Mouse (Mus musculus) kidney, adult 11 months (tissue): ENCODE data around the gene Dennd2c.

ENCODE experiments used
- DNase-seq: peaks from one replicate; pipeline ENCODE4 v3.0.0; 2022

The Dennd2c gene

DNA sequence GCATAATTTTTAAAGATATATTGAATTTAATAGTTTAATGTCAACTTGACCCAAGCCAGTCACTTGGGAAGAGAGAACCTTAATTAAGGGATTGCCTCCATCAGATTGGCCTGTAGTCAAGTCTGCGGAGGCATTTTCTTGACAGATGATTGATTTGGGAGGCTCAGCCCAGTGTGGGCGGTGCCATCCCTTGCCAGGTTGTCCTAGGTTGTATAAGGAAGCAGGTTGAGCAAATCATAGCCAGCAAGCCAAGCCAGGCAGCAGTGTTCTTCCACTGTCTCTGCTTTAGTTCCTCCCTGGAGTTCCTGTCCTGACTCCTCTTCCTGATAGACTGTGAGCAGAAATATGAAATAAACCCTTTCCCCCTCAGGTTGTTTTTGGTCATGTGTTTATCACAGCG lies 21.2 kb downstream of the Dennd2c start:
- DNase-seq: no peak

DNA sequence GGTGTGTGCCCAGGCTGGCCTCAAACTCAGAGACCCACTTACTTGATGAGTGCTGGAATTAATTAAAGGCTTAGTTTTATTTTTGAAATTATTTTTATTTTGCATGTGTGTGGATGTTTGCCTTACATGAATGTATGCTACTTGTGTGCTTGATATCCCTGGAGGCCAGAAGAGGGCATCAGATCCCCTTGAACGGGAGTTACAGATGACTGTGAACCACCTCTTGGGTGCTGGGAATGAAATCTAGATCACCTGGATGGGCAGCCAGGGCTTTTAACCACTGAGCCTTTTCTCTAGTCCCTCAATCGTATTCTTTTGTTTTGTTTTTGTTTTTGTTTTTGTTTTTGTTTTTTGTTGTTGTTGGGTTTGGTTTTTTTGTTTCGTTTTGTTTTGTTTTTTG lies 23.7 kb downstream of the Dennd2c start:
- DNase-seq: no peak

- DNase-seq: no peak
These were observed 24.8 kb downstream of the Dennd2c start for GRCm38 (mm10) chr3:103127177-103127576.

GRCm38 (mm10) chr3:103127721-103128120 lies 25.3 kb downstream of the Dennd2c start:
- DNase-seq: no peak

DNA sequence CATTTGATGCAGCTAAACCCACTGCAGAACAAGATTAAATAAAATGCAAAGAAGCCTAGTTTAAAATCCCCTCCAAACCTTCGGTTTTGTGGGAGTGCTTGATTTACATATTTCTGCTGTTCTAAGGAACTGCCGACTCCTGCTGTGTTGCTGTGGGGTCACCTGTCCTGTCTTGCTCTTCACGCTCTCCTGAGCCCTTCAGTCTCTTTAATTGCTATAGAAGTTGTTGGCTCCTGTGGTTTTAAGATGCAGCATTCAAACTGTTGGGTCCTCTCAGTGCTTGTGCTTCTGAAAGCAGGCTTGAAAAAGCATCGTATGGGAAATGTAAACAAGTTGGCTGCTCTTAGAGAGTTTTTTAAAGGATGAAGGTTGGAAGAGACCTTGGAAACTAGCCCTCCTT lies 25.8 kb downstream of the Dennd2c start:
- no peak for DNase-seq

DNA sequence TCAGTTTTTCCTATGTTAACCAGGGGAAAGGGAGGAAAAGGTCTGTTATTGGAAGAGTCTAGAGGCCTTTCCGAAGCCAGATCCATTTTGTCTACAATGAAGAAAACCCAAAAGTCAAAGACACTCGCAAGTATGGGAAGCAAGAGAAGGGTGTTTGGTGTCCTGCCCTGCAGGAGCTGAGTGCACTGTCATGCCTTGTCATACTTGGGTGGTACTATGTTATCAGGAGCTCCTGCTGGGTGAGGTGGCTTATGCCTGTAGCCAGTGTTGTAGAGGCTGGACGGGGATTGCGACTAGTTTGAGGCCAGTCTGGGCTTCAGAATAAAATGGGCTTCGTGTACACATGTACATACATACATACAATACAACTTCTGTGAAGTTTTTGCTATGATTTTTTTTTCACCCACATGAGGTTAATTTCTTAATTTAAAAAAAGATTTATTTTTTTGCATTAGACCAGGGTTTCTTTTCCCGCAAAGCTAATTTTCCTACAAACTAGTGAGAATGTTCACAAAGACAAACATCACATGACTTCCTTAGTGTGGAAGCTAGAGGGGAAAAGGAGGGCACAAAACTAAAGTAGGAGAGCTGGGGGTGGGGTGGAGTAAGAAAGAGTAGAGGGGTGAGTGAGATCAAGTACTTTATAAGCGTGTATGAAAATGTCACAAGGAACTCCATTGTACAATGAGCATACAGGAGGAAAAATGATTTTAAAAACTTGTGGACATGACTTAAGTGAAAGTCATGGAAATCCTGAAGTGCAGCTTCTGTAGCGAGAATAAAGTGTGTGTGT lies 27.2 kb downstream of the Dennd2c start:
- no peak for DNase-seq

GRCm38 (mm10) chr3:103130236-103130751 lies 27.9 kb downstream of the Dennd2c start:
- peak; percentile 29 for DNase-seq

DNA sequence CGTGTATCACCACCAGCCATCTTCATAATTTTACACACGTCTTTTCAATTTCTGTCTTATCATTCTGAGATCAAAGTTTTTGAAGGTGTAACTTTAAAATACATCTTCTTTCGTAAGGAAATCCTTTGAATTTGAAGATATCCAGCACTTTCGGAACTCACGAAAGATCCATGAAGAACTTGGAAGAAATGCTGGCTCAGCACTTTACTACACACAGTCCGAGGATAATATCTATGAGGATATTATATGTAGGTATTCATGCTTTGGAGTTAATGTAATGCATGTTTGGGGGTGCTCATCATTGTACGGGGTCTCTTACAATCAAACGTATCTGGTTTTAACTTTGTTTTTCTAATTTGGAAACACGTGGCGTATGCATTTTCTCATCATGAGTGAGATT lies 30.7 kb downstream of the Dennd2c start:
- DNase-seq: no peak

GRCm38 (mm10) chr3:103136414-103137077 lies 34.1 kb downstream of the Dennd2c start:
- DNase-seq: no peak

DNA sequence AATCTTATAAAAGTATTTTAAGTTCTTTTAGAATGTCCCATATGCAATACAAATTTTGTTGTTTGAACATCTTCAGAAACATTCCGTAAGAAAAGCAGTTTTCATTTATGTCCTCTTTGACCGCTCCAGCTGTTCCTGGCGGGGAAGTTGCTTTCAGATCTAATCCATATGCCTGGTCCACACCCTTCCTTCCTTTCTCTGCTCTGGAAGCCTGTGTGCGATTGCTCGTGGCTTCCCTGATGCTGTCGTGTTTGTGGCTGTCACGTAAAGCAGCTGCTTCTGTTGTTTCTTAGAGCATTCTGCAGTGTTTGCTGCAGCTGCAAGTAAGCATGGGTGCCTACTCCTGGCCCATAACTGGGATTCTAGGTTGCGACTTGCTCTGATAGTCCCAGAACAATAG lies 36.6 kb downstream of the Dennd2c start:
- DNase-seq: peak; percentile 14

DNA sequence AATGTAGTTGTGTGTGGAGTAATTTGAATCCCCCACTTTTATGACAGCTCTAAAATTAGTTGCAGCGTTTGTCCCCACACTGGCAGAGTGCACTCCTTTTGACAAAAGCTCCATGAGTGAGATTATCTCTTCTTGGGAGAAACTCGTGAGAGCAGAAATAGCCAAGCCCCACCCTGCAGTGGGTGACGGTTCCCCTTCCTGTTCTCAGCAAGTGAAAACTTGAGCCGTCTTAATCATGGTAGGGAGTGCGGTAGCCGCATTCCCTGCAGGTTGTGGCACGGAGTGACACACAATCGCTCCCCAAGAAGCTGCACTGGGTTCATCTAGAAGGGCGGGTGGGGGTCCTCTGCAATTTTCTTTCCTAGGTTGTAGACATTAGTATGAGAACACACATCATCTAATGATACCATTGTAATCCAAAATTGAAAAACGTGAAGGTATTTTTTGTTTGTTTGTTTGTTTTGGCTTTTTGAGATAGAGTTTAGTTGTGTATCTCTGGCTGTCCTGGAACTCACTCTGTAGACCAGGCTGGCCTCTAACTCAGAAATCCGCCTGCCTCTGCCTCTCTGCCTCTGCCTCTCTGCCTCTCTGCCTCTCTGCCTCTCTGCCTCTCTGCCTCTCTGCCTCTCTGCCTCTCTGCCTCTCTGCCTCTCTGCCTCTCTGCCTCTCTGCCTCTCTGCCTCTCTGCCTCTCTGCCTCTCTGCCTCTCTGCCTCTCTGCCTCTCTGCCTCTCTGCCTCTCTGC lies 37.9 kb downstream of the Dennd2c start:
- DNase-seq: peak; percentile 10

DNA sequence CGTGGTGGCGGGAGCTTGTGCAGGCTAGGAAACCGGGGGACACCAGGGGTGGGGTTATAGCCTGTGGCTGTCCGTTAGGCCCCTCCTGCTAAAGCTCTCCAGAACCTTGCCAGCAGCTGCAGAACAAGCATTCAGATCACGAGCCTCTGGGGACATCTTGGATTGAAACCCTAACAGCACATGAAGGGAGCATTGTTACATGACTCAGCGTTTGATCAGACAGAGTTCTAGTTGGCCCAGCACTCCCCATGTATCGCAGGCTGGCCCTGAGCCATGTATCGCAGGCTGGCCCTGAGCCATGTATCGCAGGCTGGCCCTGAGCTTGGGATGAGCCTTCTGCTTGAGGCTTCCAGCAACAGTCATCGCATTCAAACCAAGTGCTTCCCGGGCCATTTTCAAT lies 38.9 kb downstream of the Dennd2c start:
- DNase-seq: no peak

- no peak for DNase-seq
These were observed 40.0 kb downstream of the Dennd2c start for GRCm38 (mm10) chr3:103142366-103142765.

DNA sequence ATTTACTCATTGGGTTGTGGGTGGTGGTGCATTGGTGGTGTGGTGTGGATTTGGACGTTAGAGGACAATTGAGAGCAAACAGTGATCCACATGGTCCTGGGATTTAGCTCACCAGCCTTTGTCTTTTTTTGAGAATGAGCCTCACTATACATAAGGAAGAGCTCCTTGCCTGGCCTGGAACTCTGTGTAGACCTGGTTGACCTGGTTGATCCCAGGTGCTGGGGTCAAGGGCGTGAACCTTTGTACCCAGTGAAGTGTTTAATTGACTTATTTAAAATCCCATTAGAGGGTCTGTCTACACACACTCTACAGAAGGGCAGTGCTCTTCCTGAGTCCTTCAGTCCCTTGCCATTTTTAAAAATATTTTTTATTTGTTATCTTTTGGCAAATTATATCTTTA lies 42.9 kb downstream of the Dennd2c start:
- DNase-seq: no peak

- no peak for DNase-seq
These were observed 43.4 kb downstream of the Dennd2c start for GRCm38 (mm10) chr3:103145791-103146190.

DNA sequence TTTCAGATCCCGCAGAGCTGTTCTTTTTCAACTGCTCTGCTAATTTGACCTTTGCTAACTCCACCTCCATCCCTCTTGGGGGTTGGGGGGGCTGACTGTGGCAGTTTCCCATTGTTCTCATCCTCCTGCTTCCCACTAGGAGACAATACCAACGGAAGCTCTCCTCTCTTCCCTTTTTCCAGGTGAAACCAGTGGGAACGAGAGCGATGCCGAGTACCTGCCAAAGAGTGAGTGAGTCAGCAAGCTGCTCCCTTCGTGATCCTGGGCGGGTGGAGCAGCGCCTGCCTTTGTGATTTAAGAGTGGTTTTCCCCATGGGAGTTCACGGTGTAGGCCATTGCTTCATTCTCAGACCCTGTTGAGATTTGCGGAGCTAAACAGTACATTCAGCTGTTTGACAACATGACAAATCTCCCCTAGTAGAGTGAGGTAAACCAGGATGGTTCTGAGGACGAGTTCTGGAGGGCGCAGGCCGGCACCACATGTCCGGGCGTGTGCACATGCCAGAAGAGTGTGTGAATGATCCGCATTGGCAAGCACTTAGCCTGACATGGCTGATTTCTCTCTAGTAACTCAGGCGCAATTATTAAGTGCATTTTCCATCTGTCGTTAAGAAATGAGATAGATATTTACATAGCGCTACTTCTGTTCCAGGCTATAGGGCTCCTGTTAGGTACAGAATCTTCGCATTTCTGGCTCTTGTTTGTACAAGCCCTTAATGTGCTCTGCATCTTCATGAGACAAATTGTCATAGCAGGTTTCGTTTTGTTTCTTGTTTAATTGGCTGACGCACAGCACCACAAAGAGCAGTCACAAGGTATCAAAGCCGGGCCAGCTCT lies 44.1 kb downstream of the Dennd2c start:
- DNase-seq: no peak

DNA sequence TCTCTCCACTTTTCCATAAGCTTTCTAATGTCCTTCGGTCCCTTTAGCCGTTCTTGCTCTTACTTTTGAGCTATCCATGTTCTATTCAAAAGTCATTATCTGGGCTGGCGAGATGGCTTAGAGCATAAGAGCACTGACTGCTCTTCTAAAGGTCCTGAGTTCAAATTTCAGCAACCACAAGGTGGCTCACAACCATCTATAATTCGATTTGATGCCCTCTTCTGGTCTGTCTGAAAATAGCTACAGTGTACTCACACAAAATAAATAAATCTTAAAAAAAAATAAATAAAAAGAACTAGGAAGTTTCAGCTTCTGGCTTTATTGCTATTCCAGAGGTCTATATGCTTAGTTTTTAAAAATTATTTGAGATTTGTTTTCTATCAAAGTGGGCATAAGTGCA lies 45.4 kb downstream of the Dennd2c start:
- no peak for DNase-seq

GRCm38 (mm10) chr3:103148941-103149340 lies 46.5 kb downstream of the Dennd2c start:
- no peak for DNase-seq

- DNase-seq: no peak
These were observed 51.4 kb downstream of the Dennd2c start for GRCm38 (mm10) chr3:103153761-103154160.

DNA sequence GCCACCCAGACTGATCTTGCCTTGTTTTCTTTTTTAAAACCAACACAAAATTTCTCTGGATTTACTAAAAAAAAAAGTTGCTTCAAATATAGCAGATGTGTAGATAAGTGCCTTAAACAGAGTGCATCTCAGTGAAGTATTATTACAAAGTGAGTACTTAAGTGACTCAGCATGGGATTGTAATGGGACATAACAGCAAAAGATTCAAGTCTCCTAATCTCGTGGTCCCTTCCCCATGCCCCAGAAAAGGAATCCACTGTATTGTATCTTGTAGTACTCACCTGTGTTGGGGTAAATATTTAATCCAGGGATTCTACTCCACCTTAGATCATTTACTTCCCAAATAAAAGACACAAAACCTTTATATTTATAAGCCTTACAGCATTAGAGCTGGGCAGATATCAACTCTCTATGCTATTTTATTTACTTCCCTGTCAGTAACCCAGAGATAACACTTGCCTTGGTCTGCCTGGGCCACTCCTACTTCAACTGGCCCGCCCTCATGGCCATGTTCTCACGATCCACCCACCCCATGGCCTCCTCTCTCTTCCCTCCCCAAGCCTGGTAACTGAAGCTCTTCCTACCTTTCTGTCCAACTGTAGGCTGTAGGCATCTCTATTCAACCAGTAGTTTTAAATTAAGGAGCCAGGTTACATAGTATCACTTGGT lies 57.0 kb downstream of the Dennd2c start:
- DNase-seq: no peak

GRCm38 (mm10) chr3:103169771-103170170 lies 67.4 kb downstream of the Dennd2c start:
- peak; percentile 42 for DNase-seq
